Mouse (Mus musculus) forebrain, embryonic 11.5 days (tissue): ENCODE measurements around the gene Tsen2. TPM values are rescaled to one million over a fixed set of nuclear protein-coding genes. Genes with fewer than 3 reads are reported as not detected.

Source experiments
- ATAC-seq: fragments of 200-750 bp; cut with Nextera tagmentation; replicated peaks from 2 replicates; pipeline ENCODE4 v1.8.0; 2017; ENCODE audit warnings: moderate TSS enrichment; ENCODE audit not compliant: low FRiP score
- DNase-seq: peaks from one replicate; pipeline ENCODE4 v3.0.0-alpha.2; 2017; ENCODE audit warnings: low spot score
- H3K27ac ChIP-seq: fragments of 300-500 bp; sonication (generic); 2 replicates; pipeline ENCODE4 v1.5.1; 2014; ENCODE audit warnings: low read depth, low read length
- H3K27me3 ChIP-seq: fragments of 300-500 bp; sonication (generic); 2 replicates; pipeline ENCODE4 v1.6.1; 2014; ENCODE audit warnings: mild to moderate bottlenecking, low read length, mixed read lengths; ENCODE audit not compliant: control insufficient read depth, insufficient read depth
- H3K36me3 ChIP-seq: fragments of 300-500 bp; sonication (generic); 2 replicates; pipeline ENCODE4 v1.6.1; 2014; ENCODE audit warnings: mild to moderate bottlenecking, low read length, moderate library complexity, mixed read lengths; ENCODE audit not compliant: control insufficient read depth, insufficient read depth
- H3K4me1 ChIP-seq: fragments of 300-500 bp; sonication (generic); replicated peaks from 2 replicates; pipeline ENCODE4 v1.6.1; 2014; ENCODE audit warnings: low read length, mixed read lengths; ENCODE audit not compliant: control insufficient read depth, insufficient read depth
- H3K4me2 ChIP-seq: fragments of 300-500 bp; sonication (generic); 2 replicates; pipeline ENCODE4 v1.6.1; 2014; ENCODE audit warnings: low read depth, mild to moderate bottlenecking, low read length, moderate library complexity, mixed read lengths; ENCODE audit not compliant: severe bottlenecking
- H3K4me3 ChIP-seq: fragments of 300-500 bp; sonication (generic); 2 replicates; pipeline ENCODE4 v1.5.1; 2014; ENCODE audit warnings: low read depth, low read length
- H3K9ac ChIP-seq: fragments of 300-500 bp; sonication (generic); 2 replicates; pipeline ENCODE4 v1.6.1; 2014; ENCODE audit warnings: low read length
- H3K9me3 ChIP-seq: fragments of 300-500 bp; sonication (generic); 2 replicates; pipeline ENCODE4 v1.6.1; 2016; ENCODE audit warnings: low read length, mixed read lengths; ENCODE audit not compliant: control insufficient read depth
- WGBS: fragments of 180-500 bp; shearing (Covaris S2); extraction: QIAGEN DNeasy Blood & Tissue Kit; methylation state at CpG from one replicate; pipeline ENCODE4 v1.1.7; 2014; 5-methylcytosine and 5-hydroxymethylcytosine counted together
- polyA plus RNA-seq: library from polyadenylated mRNA; unstranded; fragments of >200 nt; fragmentation: Nextera tagmentation; extraction: Ambion mirVana; gene quantifications from 2 replicates; pipeline ENCODE4 v1.2.1, GENCODE M21; 2014

The Tsen2 gene
- polyA plus RNA-seq, 1 experiment from 2014 or later, result 33.8 TPM

GRCm38 (mm10) chr6:115527418-115527817 lies 17.0 kb upstream of the Tsen2 start:
- H3K9me3 ChIP-seq, result no peaks in the 10 kb centered on the region
- no peaks in the 10 kb centered on the region for H3K27me3 ChIP-seq
- no peak overlapping the region for H3K4me3 ChIP-seq
- no peaks in the 10 kb centered on the region for H3K4me1 ChIP-seq
- H3K9ac ChIP-seq, result no peak overlapping the region
- no peak for ATAC-seq
- H3K4me2 ChIP-seq, result no peak overlapping the region
- H3K36me3 ChIP-seq, result no peaks in the 10 kb centered on the region
- H3K27ac ChIP-seq, result no peak overlapping the region
- no peak for DNase-seq
- 92% methylated on average over 3 of the region's 3 CpGs for WGBS

- no peak overlapping the region for H3K9ac ChIP-seq
- DNase-seq, result no peak
- H3K4me3 ChIP-seq, result no peak overlapping the region
- no peaks in the 10 kb centered on the region for H3K36me3 ChIP-seq
- no peak for ATAC-seq
- no peak overlapping the region for H3K27ac ChIP-seq
- no peak overlapping the region for H3K4me2 ChIP-seq
- no peaks in the 10 kb centered on the region for H3K27me3 ChIP-seq
- 92% methylated on average over 4 of the region's 4 CpGs for WGBS
- no peaks in the 10 kb centered on the region for H3K4me1 ChIP-seq
- no peaks in the 10 kb centered on the region for H3K9me3 ChIP-seq
Measured at GRCm38 (mm10) chr6:115528372-115528771, 16.1 kb upstream of the Tsen2 start.

- Histone ChIP-seq H3K4me1 (0 out of 2 replicates have a peak, but pooled peaks cover 3% of the 10 kb centered on the region), H3K36me3 (no peaks in the 10 kb centered on the region), H3K27ac (no peak overlapping the region), H3K4me2 (no peak overlapping the region), H3K27me3 (no peaks in the 10 kb centered on the region; the same call in 1 of the 2 replicates), H3K9ac (no peak overlapping the region), H3K9me3 (no peaks in the 10 kb centered on the region), H3K4me3 (no peak overlapping the region)
- DNase-seq, result no peak
- WGBS, result 81% methylated on average over 7 of the region's 7 CpGs
- no peak for ATAC-seq
Measured at GRCm38 (mm10) chr6:115534617-115535016, 9.8 kb upstream of the Tsen2 start.

GRCm38 (mm10) chr6:115536169-115536568 lies 8.3 kb upstream of the Tsen2 start:
- Histone ChIP-seq H3K27me3 (no peaks in the 10 kb centered on the region; the same call in 1 of the 2 replicates), H3K4me2 (no peak overlapping the region), H3K27ac (no peak overlapping the region), H3K9me3 (no peaks in the 10 kb centered on the region), H3K36me3 (no peaks in the 10 kb centered on the region), H3K9ac (no peak overlapping the region), H3K4me3 (no peak overlapping the region), H3K4me1 (0 out of 2 replicates have a peak, but pooled peaks cover 3% of the 10 kb centered on the region)
- WGBS, result 77% methylated on average over 4 of the region's 4 CpGs
- ATAC-seq, result no peak
- DNase-seq, result no peak

- peak; percentile 70 for ATAC-seq
- Histone ChIP-seq H3K4me2 (peak overlapping the region; percentile 58), H3K27me3 (no peaks in the 10 kb centered on the region; the same call in 1 of the 2 replicates), H3K9ac (peak overlapping the region; percentile 67), H3K36me3 (no peaks in the 10 kb centered on the region), H3K4me3 (peak overlapping the region; percentile 18; the same call in 1 of the 2 replicates), H3K27ac (no peak overlapping the region), H3K9me3 (no peaks in the 10 kb centered on the region), H3K4me1 (0 out of 2 replicates have a peak, but pooled peaks cover 3% of the 10 kb centered on the region)
- WGBS, result 20% methylated on average over 26 of the region's 26 CpGs
- DNase-seq, result peak; percentile 93
Measured at GRCm38 (mm10) chr6:115538645-115539429, 5.6 kb upstream of the Tsen2 start.

- WGBS, result 58% methylated on average over 6 of the region's 6 CpGs
- no peak overlapping the region for H3K27ac ChIP-seq
- ATAC-seq, result no peak
Measured at GRCm38 (mm10) chr6:115541676-115542275, 2.7 kb upstream of the Tsen2 start.

GRCm38 (mm10) chr6:115542341-115542740 lies 2.1 kb upstream of the Tsen2 start:
- no peaks in the 10 kb centered on the region; the same call in 1 of the 2 replicates for H3K27me3 ChIP-seq
- no peaks in the 10 kb centered on the region for H3K9me3 ChIP-seq
- ATAC-seq (no peak), DNase-seq (no peak)
- no peaks in the 10 kb centered on the region for H3K36me3 ChIP-seq
- H3K4me3 ChIP-seq, result no peak overlapping the region
- H3K27ac ChIP-seq, result no peak overlapping the region
- 0 out of 2 replicates have a peak, but pooled peaks cover 3% of the 10 kb centered on the region for H3K4me1 ChIP-seq
- 63% methylated on average over 3 of the region's 3 CpGs for WGBS
- H3K9ac ChIP-seq, result no peak overlapping the region
- H3K4me2 ChIP-seq, result no peak overlapping the region

More at GRCm38 (mm10) chr6:115541676-115542275, 2.7 kb upstream of the Tsen2 start:
- Histone ChIP-seq H3K9ac (no peak overlapping the region), H3K4me2 (no peak overlapping the region), H3K9me3 (no peaks in the 10 kb centered on the region), H3K27me3 (no peaks in the 10 kb centered on the region; the same call in 1 of the 2 replicates), H3K36me3 (no peaks in the 10 kb centered on the region), H3K4me3 (no peak overlapping the region), H3K4me1 (0 out of 2 replicates have a peak, but pooled peaks cover 3% of the 10 kb centered on the region)
- no peak for DNase-seq

- ATAC-seq, result no peak
- no peaks in the 10 kb centered on the region for H3K27me3 ChIP-seq
- H3K27ac ChIP-seq, result no peak overlapping the region
- DNase-seq, result peak; percentile 61
- H3K4me2 ChIP-seq, result no peak overlapping the region
- H3K4me1 ChIP-seq, result no peaks in the 10 kb centered on the region
- no peaks in the 10 kb centered on the region; the same call in 1 of the 2 replicates for H3K36me3 ChIP-seq
- H3K9ac ChIP-seq, result no peak overlapping the region
- H3K9me3 ChIP-seq, result no peaks in the 10 kb centered on the region
- H3K4me3 ChIP-seq, result no peak overlapping the region
- 85% methylated on average over 5 of the region's 5 CpGs for WGBS
Measured at GRCm38 (mm10) chr6:115546276-115546675, 1.8 kb downstream of the Tsen2 start.
